ENCODE assay signal across 8 mouse cellular contexts in genomic region chr15:81836124-81836821, GRCm38 (mm10). TPM values are rescaled to one million over a fixed set of nuclear protein-coding genes. Genes with fewer than 3 reads are reported as not detected.
DNase-seq lines count a peak whose midpoint lies in the region; ATAC-seq lines count a peak whose summit lies in the region.

No protein-coding gene starts in this region.

- peak overlapping the region; percentile 27 for H3K4me3 ChIP-seq in intestine, embryonic 14.5 days (ENCODE audit: low read depth, low read length)
- H3K4me3 ChIP-seq in macrophage (ENCODE audit: inconsistent target): peak overlapping the region; percentile 33

- H3K27ac ChIP-seq in intestine, embryonic 14.5 days (ENCODE audit: low read depth): no peak overlapping the region
- peak overlapping the region; percentile 55 for H3K27ac ChIP-seq in macrophage

- H3K9ac ChIP-seq in intestine, embryonic 14.5 days (ENCODE audit: low read length): peak overlapping the region; percentile 8

- H3K4me1 ChIP-seq in intestine, embryonic 14.5 days (replicated peaks; ENCODE audit: control insufficient read depth, insufficient read depth, low read length): peaks cover 12% of the 10 kb centered on the region

- peak overlapping the region; percentile 45 for H3K4me2 ChIP-seq in intestine, embryonic 14.5 days (ENCODE audit: low read length)

- peak; percentile 79 for ATAC-seq in intestine, embryonic 14.5 days (replicated peaks; ENCODE audit: low FRiP score, low TSS enrichment, low read depth)
- ATAC-seq in erythroblast, adult 5-6 weeks (replicated peaks; ENCODE audit: low FRiP score, poor library complexity, severe bottlenecking): no peak

- H3K36me3 ChIP-seq in intestine, embryonic 14.5 days (ENCODE audit: control insufficient read depth, insufficient read depth, low read length): no peaks in the 10 kb centered on the region
- no peaks in the 10 kb centered on the region for H3K36me3 ChIP-seq in macrophage (ENCODE audit: inconsistent target)

- peak; percentile 93 for DNase-seq in adrenal gland, postnatal 14 days
- peak; percentile 85 for DNase-seq in embryo, embryonic 11 days
- DNase-seq in gastrocnemius, postnatal 25 days: peak; percentile 96
- peak; percentile 86 for DNase-seq in intestine, embryonic 14.5 days (ENCODE audit: low spot score)
- peak; percentile 78 to 93 for DNase-seq in left cerebral cortex, postnatal 10 days (ENCODE audit: extremely low spot score in 1 of 2, low spot score in 2 of 2)
- peak; percentile 87 to 89 for DNase-seq in right cerebral cortex, adult 2 months (ENCODE audit: low spot score in 2 of 2)

- intact Hi-C loops in left cerebral cortex, postnatal 10 days (cut with DNase I): no loop called here

- WGBS in intestine, embryonic 14.5 days: 4% methylated on average over 27 of the region's 33 CpGs
- WGBS in macrophage (ENCODE audit: missing documents): 2% methylated on average over 33 of the region's 33 CpGs

- no peaks in the 10 kb centered on the region for H3K27me3 ChIP-seq in intestine, embryonic 14.5 days (replicated peaks; ENCODE audit: control insufficient read depth, insufficient read depth, low read length)

- H3K9me3 ChIP-seq in intestine, embryonic 14.5 days (ENCODE audit: control insufficient read depth, low read length): no peaks in the 10 kb centered on the region

- no peaks in the 10 kb centered on the region for H3K79me2 ChIP-seq in macrophage (ENCODE audit: inconsistent target)

RNA-seq across cellular contexts. Expression of gene Tob2, which starts 22.3 kb away (rescaled TPM):
- 124 and 147 TPM in 2 replicates for total RNA-seq in adrenal gland, postnatal 14 days (2021)
- 10 to 100 TPM; 47.4 to 85.8 TPM for total RNA-seq in gastrocnemius, postnatal 25 days (2021)
- 23.0 TPM in 2 replicates for polyA plus RNA-seq in intestine, embryonic 14.5 days (2014; fragmentation: Nextera tagmentation; extraction: Ambion mirVana)
- total RNA-seq in left cerebral cortex, postnatal 10 days (2021): 10 to 100 TPM; 25.5 to 29.9 TPM
- total RNA-seq in macrophage (2018; cell fraction: chromatin; rRNA removed): 10 to 100 TPM; 10.3 to 60.7 (median 36.8) TPM
- total RNA-seq in macrophage (2018; cell fraction: cytosol; rRNA removed): 10 to 100 TPM; 15.1 to 45.5 (median 25.7) TPM
- 10 to 100 TPM; 23.9 to 68.7 (median 39.2) TPM for total RNA-seq in macrophage (2018; cell fraction: nucleus; rRNA removed)
- 14.3 to 21.9 TPM (median 18.5 TPM) in 3 replicates for polyA plus RNA-seq in macrophage (2018)
- 6.3 and 9.6 TPM in 2 replicates for total RNA-seq in erythroblast, adult 5-6 weeks (2015; ENCODE audit: low replicate concordance)
- total RNA-seq in erythroblast, adult 5-6 weeks (2017; ENCODE audit: low replicate concordance): 5.3 and 7.2 TPM in 2 replicates

RNA-seq across cellular contexts. Expression of gene Tef, which starts 34.1 kb away (rescaled TPM):
- total RNA-seq in adrenal gland, postnatal 14 days (2021): 71.4 and 98.5 TPM in 2 replicates
- 100 to 1,000 TPM; 113 to 168 TPM for total RNA-seq in gastrocnemius, postnatal 25 days (2021)
- 17.7 and 21.0 TPM in 2 replicates for polyA plus RNA-seq in intestine, embryonic 14.5 days (2014; fragmentation: Nextera tagmentation; extraction: Ambion mirVana)
- 100 to 1,000 TPM; 121 to 143 TPM for total RNA-seq in left cerebral cortex, postnatal 10 days (2021)
- total RNA-seq in macrophage (2018; cell fraction: chromatin; rRNA removed): 100 to 1,000 TPM in 17 of 26 experiments, 10 to 100 TPM in 9; 24.8 to 219 (median 121) TPM
- total RNA-seq in macrophage (2018; cell fraction: cytosol; rRNA removed): 10 to 100 TPM; 15.0 to 50.3 (median 28.9) TPM
- total RNA-seq in macrophage (2018; cell fraction: nucleus; rRNA removed): 100 to 1,000 TPM in 5 of 26 experiments, 10 to 100 TPM in 21; 19.1 to 142 (median 60.6) TPM
- 18.9 to 44.0 TPM (median 23.6 TPM) in 3 replicates for polyA plus RNA-seq in macrophage (2018)
- total RNA-seq in erythroblast, adult 5-6 weeks (2015; ENCODE audit: low replicate concordance): 0.38 and 2.3 TPM in 2 replicates
- total RNA-seq in erythroblast, adult 5-6 weeks (2017; ENCODE audit: low replicate concordance): 0.98 and 2.0 TPM in 2 replicates

RNA-seq across cellular contexts. Expression of gene Phf5a, which starts 35.4 kb away (rescaled TPM):
- 63.4 and 65.5 TPM in 2 replicates for total RNA-seq in adrenal gland, postnatal 14 days (2021)
- 10 to 100 TPM; 35.3 to 40.3 TPM for total RNA-seq in gastrocnemius, postnatal 25 days (2021)
- 179 and 194 TPM in 2 replicates for polyA plus RNA-seq in intestine, embryonic 14.5 days (2014; fragmentation: Nextera tagmentation; extraction: Ambion mirVana)
- 10 to 100 TPM; 42.6 to 44.5 TPM for total RNA-seq in left cerebral cortex, postnatal 10 days (2021)
- total RNA-seq in macrophage (2018; cell fraction: chromatin; rRNA removed): 10 to 100 TPM in 13 of 26 experiments, 1 to 10 TPM in 13; 5.7 to 60.5 (median 10.2) TPM
- 10 to 100 TPM; 18.9 to 30.8 (median 26.2) TPM for total RNA-seq in macrophage (2018; cell fraction: cytosol; rRNA removed)
- 10 to 100 TPM in 23 of 26 experiments, 1 to 10 TPM in 3; 5.7 to 27.1 (median 16.4) TPM for total RNA-seq in macrophage (2018; cell fraction: nucleus; rRNA removed)
- 24.7 to 37.1 TPM (median 25.5 TPM) in 3 replicates for polyA plus RNA-seq in macrophage (2018)
- total RNA-seq in erythroblast, adult 5-6 weeks (2015; ENCODE audit: low replicate concordance): 29.7 and 33.0 TPM in 2 replicates
- 19.8 and 45.9 TPM in 2 replicates for total RNA-seq in erythroblast, adult 5-6 weeks (2017; ENCODE audit: low replicate concordance)

RNA-seq across cellular contexts. Expression of gene Aco2, which starts 35.8 kb away (rescaled TPM):
- 2,377 and 2,604 TPM in 2 replicates for total RNA-seq in adrenal gland, postnatal 14 days (2021)
- total RNA-seq in gastrocnemius, postnatal 25 days (2021): 1,000 to 10,000 TPM; 1,158 to 1,247 TPM
- 171 and 178 TPM in 2 replicates for polyA plus RNA-seq in intestine, embryonic 14.5 days (2014; fragmentation: Nextera tagmentation; extraction: Ambion mirVana)
- 100 to 1,000 TPM; 392 to 412 TPM for total RNA-seq in left cerebral cortex, postnatal 10 days (2021)
- total RNA-seq in macrophage (2018; cell fraction: chromatin; rRNA removed): 100 to 1,000 TPM in 20 of 26 experiments, 10 to 100 TPM in 6; 65.0 to 201 (median 140) TPM
- total RNA-seq in macrophage (2018; cell fraction: cytosol; rRNA removed): 100 to 1,000 TPM in 20 of 26 experiments, 10 to 100 TPM in 6; 91.1 to 126 (median 109) TPM
- total RNA-seq in macrophage (2018; cell fraction: nucleus; rRNA removed): 100 to 1,000 TPM in 14 of 26 experiments, 10 to 100 TPM in 12; 66.3 to 149 (median 105) TPM
- 94.9 to 124 TPM (median 116 TPM) in 3 replicates for polyA plus RNA-seq in macrophage (2018)
- total RNA-seq in erythroblast, adult 5-6 weeks (2015; ENCODE audit: low replicate concordance): 16.3 and 37.8 TPM in 2 replicates
- total RNA-seq in erythroblast, adult 5-6 weeks (2017; ENCODE audit: low replicate concordance): 29.7 and 59.3 TPM in 2 replicates

Comparison
In these comparisons a context has a peak if more than half of its experiments do, and no peak if none do; other contexts are left out.
1. RNA of gene Tef, which starts 34.1 kb away (total RNA-seq): 113 to 168 TPM in gastrocnemius, postnatal 25 days, 121 to 143 TPM in left cerebral cortex, postnatal 10 days and 71.4 to 98.5 TPM in adrenal gland, postnatal 14 days; 0.38 to 2.3 TPM in erythroblast, adult 5-6 weeks; every median in the first group is over 10 times any median in the second.
2. Peak in every context shown above with its lines, with median percentiles within 50 percentile points of each other: DNase-seq.